Mouse (Mus musculus): Measurements from ENCODE around the gene Fibp. TPM values are rescaled to one million over a fixed set of nuclear protein-coding genes. Genes with fewer than 3 reads are reported as not detected.
A peak's percentile ranks its signal among the peaks of the same experiment; 100 is the strongest.

The Fibp gene
- polyA plus RNA-seq, 1 experiment from 2014 or later, result 103 TPM

- 0 out of 2 replicates have a peak, but pooled peaks cover 13% of the 10 kb centered on the region for H3K36me3 ChIP-seq (ENCODE audit: control insufficient read depth, insufficient read depth, low read length)
- no peak overlapping the region for H3K4me2 ChIP-seq
- H3K4me3 ChIP-seq (ENCODE audit: low read depth, low read length), result no peak overlapping the region
- DNase-seq (ENCODE audit: low spot score, missing footprints), result peak; percentile 66
- H3K27ac ChIP-seq (ENCODE audit: low read depth, low read length), result no peak overlapping the region
- H3K4me1 ChIP-seq (ENCODE audit: control insufficient read depth, insufficient read depth, low read length), result peaks cover 20% of the 10 kb centered on the region
- no peaks in the 10 kb centered on the region for H3K9me3 ChIP-seq (ENCODE audit: control insufficient read depth, low read length)
- ATAC-seq (ENCODE audit: low FRiP score), result no peak
- WGBS, result 85% methylated on average over 10 of the region's 10 CpGs
- no peaks in the 10 kb centered on the region for H3K27me3 ChIP-seq (ENCODE audit: control insufficient read depth, insufficient read depth, low read length)
- H3K9ac ChIP-seq (ENCODE audit: low read length), result no peak overlapping the region
These were observed 38.1 kb upstream of the Fibp start for GRCm38 (mm10) chr19:5422267-5422666.

GRCm38 (mm10) chr19:5422895-5423443 lies 37.4 kb upstream of the Fibp start:
- peak; percentile 66 for DNase-seq (ENCODE audit: low spot score, missing footprints)
- H3K36me3 ChIP-seq (ENCODE audit: control insufficient read depth, insufficient read depth, low read length), result 0 out of 2 replicates have a peak, but pooled peaks cover 13% of the 10 kb centered on the region

DNA sequence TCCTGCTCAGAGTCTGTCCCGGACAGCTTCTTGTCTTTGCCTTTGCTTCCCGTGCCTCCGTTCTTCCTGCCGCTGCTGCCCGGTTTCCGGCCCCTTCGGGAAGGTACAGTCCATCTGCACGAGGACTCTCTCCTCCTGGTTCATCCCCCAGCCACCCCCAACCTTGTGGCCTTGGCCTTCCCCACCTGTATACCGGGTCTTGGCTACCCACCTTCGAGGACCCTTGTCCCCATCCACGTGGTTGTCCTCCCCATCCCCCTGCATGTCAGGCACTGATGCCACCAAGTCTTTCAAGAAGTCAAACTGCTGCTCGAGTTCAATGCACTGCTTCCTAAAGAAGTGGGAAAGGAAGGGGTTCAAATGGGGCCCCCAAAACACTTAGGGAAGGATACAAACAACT lies 36.9 kb upstream of the Fibp start:
- H3K4me3 ChIP-seq (ENCODE audit: low read depth, low read length), result peak overlapping the region; percentile 85
- no peak for ATAC-seq (ENCODE audit: low FRiP score)
- peaks cover 20% of the 10 kb centered on the region for H3K4me1 ChIP-seq (ENCODE audit: control insufficient read depth, insufficient read depth, low read length)
- H3K9me3 ChIP-seq (ENCODE audit: control insufficient read depth, low read length), result no peaks in the 10 kb centered on the region
- 0 out of 2 replicates have a peak, but pooled peaks cover 13% of the 10 kb centered on the region for H3K36me3 ChIP-seq (ENCODE audit: control insufficient read depth, insufficient read depth, low read length)
- no peak for DNase-seq (ENCODE audit: low spot score, missing footprints)
- H3K4me2 ChIP-seq, result peak overlapping the region; percentile 78
- no peak overlapping the region for H3K27ac ChIP-seq (ENCODE audit: low read depth, low read length)
- no peaks in the 10 kb centered on the region for H3K27me3 ChIP-seq (ENCODE audit: control insufficient read depth, insufficient read depth, low read length)
- WGBS, result 68% methylated on average over 12 of the region's 12 CpGs
- peak overlapping the region; percentile 91 for H3K9ac ChIP-seq (ENCODE audit: low read length)

More at GRCm38 (mm10) chr19:5422895-5423443, 37.4 kb upstream of the Fibp start:
- Histone ChIP-seq H3K4me2 (no peak overlapping the region), H3K27me3 (ENCODE audit: control insufficient read depth, insufficient read depth, low read length) (no peaks in the 10 kb centered on the region), H3K4me3 (ENCODE audit: low read depth, low read length) (no peak overlapping the region), H3K27ac (ENCODE audit: low read depth, low read length) (no peak overlapping the region), H3K9me3 (ENCODE audit: control insufficient read depth, low read length) (no peaks in the 10 kb centered on the region), H3K4me1 (ENCODE audit: control insufficient read depth, insufficient read depth, low read length) (peaks cover 20% of the 10 kb centered on the region), H3K9ac (ENCODE audit: low read length) (no peak overlapping the region; the same call in 1 of the 2 replicates)
- WGBS, result 71% methylated on average over 9 of the region's 9 CpGs
- ATAC-seq (ENCODE audit: low FRiP score), result no peak

DNA sequence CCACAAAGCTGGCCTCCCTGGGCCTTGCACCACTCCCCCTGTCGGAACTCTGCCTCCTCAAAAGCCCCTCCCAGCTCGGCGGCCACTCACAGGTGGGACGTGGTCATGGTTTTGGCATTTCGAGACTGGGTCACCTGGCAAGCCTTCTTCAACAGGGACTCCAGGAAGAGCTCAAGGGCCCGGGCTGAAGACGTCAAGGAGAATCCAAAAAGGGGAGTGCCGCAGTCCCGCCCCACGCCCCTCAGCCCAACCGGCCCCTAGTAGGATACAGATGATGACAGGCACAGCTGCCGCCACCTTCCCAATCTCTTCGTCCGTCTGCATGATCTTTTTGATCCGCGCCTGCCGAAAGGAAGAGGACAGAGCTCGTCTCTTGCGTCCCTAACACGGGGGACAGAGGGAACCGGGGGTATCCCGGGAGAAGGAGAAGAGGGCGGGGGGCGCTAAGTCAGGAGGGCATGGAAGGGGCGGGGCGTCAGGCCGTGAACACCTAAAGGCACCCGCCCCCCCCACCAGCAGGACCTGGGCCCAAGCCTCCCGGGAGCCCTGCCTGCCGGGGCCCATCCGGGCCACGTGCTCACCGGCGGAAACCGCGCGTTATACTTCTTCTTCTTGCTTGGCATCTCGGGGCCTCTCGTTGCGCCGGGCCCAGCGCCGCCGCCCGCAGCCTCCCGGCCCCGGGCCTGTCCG lies 36.2 kb upstream of the Fibp start:
- Histone ChIP-seq H3K4me3 (ENCODE audit: low read depth, low read length) (peak overlapping the region; percentile 85), H3K36me3 (ENCODE audit: control insufficient read depth, insufficient read depth, low read length) (0 out of 2 replicates have a peak, but pooled peaks cover 13% of the 10 kb centered on the region), H3K9me3 (ENCODE audit: control insufficient read depth, low read length) (no peaks in the 10 kb centered on the region), H3K4me1 (ENCODE audit: control insufficient read depth, insufficient read depth, low read length) (peaks cover 20% of the 10 kb centered on the region), H3K27ac (ENCODE audit: low read depth, low read length) (peak overlapping the region; percentile 64), H3K9ac (ENCODE audit: low read length) (peak overlapping the region; percentile 91), H3K4me2 (peak overlapping the region; percentile 78), H3K27me3 (ENCODE audit: control insufficient read depth, insufficient read depth, low read length) (no peaks in the 10 kb centered on the region)
- under 1% methylated on average over 31 of the region's 48 CpGs for WGBS
- DNase-seq (ENCODE audit: low spot score, missing footprints) (peak; percentile 96), ATAC-seq (ENCODE audit: low FRiP score) (peak; percentile 68)

GRCm38 (mm10) chr19:5424782-5425741 lies 35.4 kb upstream of the Fibp start, which contains the start of the genes Drap1 and AI837181:
TSS of gene Drap1 (minus strand) at chr19:5424979.
TSS of gene AI837181 (plus strand) at chr19:5425144.
- ATAC-seq (ENCODE audit: low FRiP score), result peak; percentile 93
- H3K4me1 ChIP-seq (ENCODE audit: control insufficient read depth, insufficient read depth, low read length), result peaks cover 20% of the 10 kb centered on the region
- no peaks in the 10 kb centered on the region for H3K9me3 ChIP-seq (ENCODE audit: control insufficient read depth, low read length)
- 0 out of 2 replicates have a peak, but pooled peaks cover 13% of the 10 kb centered on the region for H3K36me3 ChIP-seq (ENCODE audit: control insufficient read depth, insufficient read depth, low read length)
- peak within 1 kb of the TSS; percentile 85 for H3K4me3 ChIP-seq (ENCODE audit: low read depth, low read length)
- under 1% methylated on average over 67 of the region's 87 CpGs for WGBS
- peak; percentile 99 for DNase-seq (ENCODE audit: low spot score, missing footprints)
- H3K4me2 ChIP-seq, result peak within 1 kb of the TSS; percentile 78
- H3K27ac ChIP-seq (ENCODE audit: low read depth, low read length), result peak within 1 kb of the TSS; percentile 64
- peak within 1 kb of the TSS; percentile 91 for H3K9ac ChIP-seq (ENCODE audit: low read length)
- H3K27me3 ChIP-seq (ENCODE audit: control insufficient read depth, insufficient read depth, low read length), result no peaks in the 10 kb centered on the region

DNA sequence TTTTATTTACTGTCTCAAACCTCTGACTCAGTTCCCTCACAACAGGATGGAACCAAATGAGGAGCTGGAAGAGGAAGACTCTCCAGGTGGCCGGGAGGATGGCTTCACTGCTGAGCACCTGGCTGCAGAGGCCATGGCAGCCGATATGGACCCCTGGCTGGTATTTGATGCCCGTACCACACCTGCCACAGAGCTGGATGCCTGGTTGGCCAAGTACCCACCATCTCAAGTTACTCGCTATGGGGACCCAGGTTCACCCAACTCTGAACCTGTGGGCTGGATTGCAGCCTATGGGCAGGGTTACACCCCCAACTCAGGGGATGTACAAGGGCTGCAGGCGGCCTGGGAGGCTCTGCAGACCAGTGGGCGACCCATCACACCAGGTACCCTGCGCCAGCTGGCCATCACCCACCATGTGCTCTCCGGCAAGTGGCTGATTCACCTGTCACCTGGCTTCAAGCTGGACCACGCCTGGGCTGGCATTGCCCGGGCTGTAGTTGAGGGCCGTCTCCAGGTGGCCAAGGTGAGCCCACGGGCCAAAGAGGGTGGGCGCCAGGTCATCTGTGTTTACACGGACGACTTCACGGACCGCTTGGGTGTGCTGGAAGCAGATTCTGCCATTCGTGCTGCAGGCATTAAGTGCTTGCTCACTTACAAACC lies 34.4 kb upstream of the Fibp start:
- Histone ChIP-seq H3K4me1 (ENCODE audit: control insufficient read depth, insufficient read depth, low read length) (peaks cover 20% of the 10 kb centered on the region), H3K4me3 (ENCODE audit: low read depth, low read length) (peak overlapping the region; percentile 85), H3K9ac (ENCODE audit: low read length) (peak overlapping the region; percentile 91), H3K4me2 (peak overlapping the region; percentile 78), H3K9me3 (ENCODE audit: control insufficient read depth, low read length) (no peaks in the 10 kb centered on the region), H3K36me3 (ENCODE audit: control insufficient read depth, insufficient read depth, low read length) (0 out of 2 replicates have a peak, but pooled peaks cover 9% of the 10 kb centered on the region), H3K27me3 (ENCODE audit: control insufficient read depth, insufficient read depth, low read length) (no peaks in the 10 kb centered on the region), H3K27ac (ENCODE audit: low read depth, low read length) (no peak overlapping the region)
- DNase-seq (ENCODE audit: low spot score, missing footprints) (peak; percentile 76), ATAC-seq (ENCODE audit: low FRiP score) (no peak)
- 91% methylated on average over 18 of the region's 18 CpGs for WGBS

GRCm38 (mm10) chr19:5426640-5427290 lies 33.6 kb upstream of the Fibp start:
- H3K4me2 ChIP-seq, result no peak overlapping the region

GRCm38 (mm10) chr19:5428083-5428482 lies 32.3 kb upstream of the Fibp start:
- DNase-seq (ENCODE audit: low spot score, missing footprints) (peak; percentile 84), ATAC-seq (ENCODE audit: low FRiP score) (no peak)
- Histone ChIP-seq H3K27ac (ENCODE audit: low read depth, low read length) (no peak overlapping the region), H3K9ac (ENCODE audit: low read length) (no peak overlapping the region), H3K4me3 (ENCODE audit: low read depth, low read length) (no peak overlapping the region), H3K36me3 (ENCODE audit: control insufficient read depth, insufficient read depth, low read length) (0 out of 2 replicates have a peak, but pooled peaks cover 5% of the 10 kb centered on the region), H3K4me1 (ENCODE audit: control insufficient read depth, insufficient read depth, low read length) (peaks cover 18% of the 10 kb centered on the region), H3K9me3 (ENCODE audit: control insufficient read depth, low read length) (no peaks in the 10 kb centered on the region), H3K27me3 (ENCODE audit: control insufficient read depth, insufficient read depth, low read length) (no peaks in the 10 kb centered on the region), H3K4me2 (no peak overlapping the region)
- WGBS, result 94% methylated on average over 2 of the region's 2 CpGs

More at GRCm38 (mm10) chr19:5426640-5427290, 33.6 kb upstream of the Fibp start:
- Histone ChIP-seq H3K9ac (ENCODE audit: low read length) (no peak overlapping the region), H3K4me3 (ENCODE audit: low read depth, low read length) (no peak overlapping the region), H3K9me3 (ENCODE audit: control insufficient read depth, low read length) (no peaks in the 10 kb centered on the region), H3K27ac (ENCODE audit: low read depth, low read length) (no peak overlapping the region), H3K27me3 (ENCODE audit: control insufficient read depth, insufficient read depth, low read length) (no peaks in the 10 kb centered on the region), H3K4me1 (ENCODE audit: control insufficient read depth, insufficient read depth, low read length) (peaks cover 20% of the 10 kb centered on the region), H3K36me3 (ENCODE audit: control insufficient read depth, insufficient read depth, low read length) (0 out of 2 replicates have a peak, but pooled peaks cover 9% of the 10 kb centered on the region)
- no peak for ATAC-seq (ENCODE audit: low FRiP score)
- DNase-seq (ENCODE audit: low spot score, missing footprints), result peak; percentile 79
- 93% methylated on average over 13 of the region's 13 CpGs for WGBS
